In genomic region chr11:103268350-103268749, GRCm38 (mm10) we compare ENCODE assay signal across 8 mouse cellular contexts. TPM values are rescaled to one million over a fixed set of nuclear protein-coding genes. Genes with fewer than 3 reads are reported as not detected.
DNase-seq lines count a peak whose midpoint lies in the region; ATAC-seq and TF ChIP-seq lines count a peak whose summit lies in the region.
"Had no signal": no experiment of that assay in that cellular context is flagged by ENCODE, and none has a peak within 500 bp of the region (broad histone marks: within the 10 kb centered on the region; RNA-seq: fewer than 3 reads in every experiment).

No protein-coding gene starts in this region.

- no peak for TF ChIP-seq CTCF in stomach, postnatal 0 days (IDR thresholded peaks at IDR 0.05; ENCODE audit: low read depth)

- TF ChIP-seq EP300 in stomach, postnatal 0 days (optimal IDR thresholded peaks at IDR 0.05): no peak

- H3K27ac ChIP-seq in lung, embryonic 16.5 days (ENCODE audit: low read length): peak overlapping the region; percentile 89
- peak overlapping the region; percentile 89 for H3K27ac ChIP-seq in forebrain, embryonic 15.5 days (replicated peaks)
- no peak overlapping the region for H3K27ac ChIP-seq in liver, embryonic 12.5 days
- H3K27ac ChIP-seq in stomach, postnatal 0 days (replicated peaks): peak overlapping the region; percentile 80; the same call in 1 of the 2 replicates

- WGBS in lung, embryonic 16.5 days: 78% methylated on average over 4 of the region's 4 CpGs
- WGBS in forebrain, embryonic 15.5 days: 77% methylated on average over 4 of the region's 4 CpGs
- WGBS in liver, embryonic 12.5 days (ENCODE audit: insufficient replicate concordance): 78% methylated on average over 4 of the region's 4 CpGs
- 64% methylated on average over 4 of the region's 4 CpGs for WGBS in stomach, postnatal 0 days

- H3K4me2 ChIP-seq in lung, embryonic 16.5 days (ENCODE audit: low read depth, low read length): no peak overlapping the region; the same call in 1 of the 2 replicates
- H3K4me2 ChIP-seq in forebrain, embryonic 15.5 days (replicated peaks): peak overlapping the region; percentile 88; the same call in 1 of the 2 replicates
- H3K4me2 ChIP-seq in liver, embryonic 12.5 days: peak overlapping the region; percentile 97
- no peak overlapping the region for H3K4me2 ChIP-seq in stomach, postnatal 0 days (replicated peaks; ENCODE audit: low read depth)

- ATAC-seq in lung, embryonic 16.5 days (ENCODE audit: low read depth): no peak
- no peak for ATAC-seq in forebrain, embryonic 15.5 days (replicated peaks)
- no peak for ATAC-seq in liver, embryonic 12.5 days
- ATAC-seq in stomach, postnatal 0 days (ENCODE audit: low FRiP score, low TSS enrichment): no peak

- no peaks in the 10 kb centered on the region for H3K9me3 ChIP-seq in lung, embryonic 16.5 days (ENCODE audit: control insufficient read depth, low read length)
- no peaks in the 10 kb centered on the region for H3K9me3 ChIP-seq in forebrain, embryonic 15.5 days
- H3K9me3 ChIP-seq in liver, embryonic 12.5 days (replicated peaks): no peaks in the 10 kb centered on the region
- H3K9me3 ChIP-seq in stomach, postnatal 0 days (ENCODE audit: control insufficient read depth, low read length): no peaks in the 10 kb centered on the region

- H3K27me3 ChIP-seq in lung, embryonic 16.5 days (ENCODE audit: control insufficient read depth, insufficient read depth, low read depth, low read length): no peaks in the 10 kb centered on the region
- H3K27me3 ChIP-seq in forebrain, embryonic 15.5 days: no peaks in the 10 kb centered on the region
- 0 out of 2 replicates have a peak, but pooled peaks cover 18% of the 10 kb centered on the region for H3K27me3 ChIP-seq in liver, embryonic 12.5 days (replicated peaks)
- H3K27me3 ChIP-seq in stomach, postnatal 0 days (ENCODE audit: control insufficient read depth, insufficient read depth, low read length): no peaks in the 10 kb centered on the region

- no peaks in the 10 kb centered on the region for H3K36me3 ChIP-seq in lung, embryonic 16.5 days (ENCODE audit: control insufficient read depth, insufficient read depth, low read length)
- H3K36me3 ChIP-seq in forebrain, embryonic 15.5 days: no peaks in the 10 kb centered on the region
- no peaks in the 10 kb centered on the region for H3K36me3 ChIP-seq in liver, embryonic 12.5 days
- H3K36me3 ChIP-seq in stomach, postnatal 0 days (ENCODE audit: control insufficient read depth, insufficient read depth, low read length): no peaks in the 10 kb centered on the region

- peaks cover 30% of the 10 kb centered on the region for H3K4me1 ChIP-seq in lung, embryonic 16.5 days (replicated peaks; ENCODE audit: control insufficient read depth, insufficient read depth, low read length)
- H3K4me1 ChIP-seq in forebrain, embryonic 15.5 days: peaks cover 46% of the 10 kb centered on the region
- peaks cover 47% of the 10 kb centered on the region for H3K4me1 ChIP-seq in liver, embryonic 12.5 days
- H3K4me1 ChIP-seq in stomach, postnatal 0 days (replicated peaks; ENCODE audit: control insufficient read depth, insufficient read depth): peaks cover 4% of the 10 kb centered on the region; the same call in 1 of the 2 replicates

- H3K9ac ChIP-seq in lung, embryonic 16.5 days (ENCODE audit: low read length): peak overlapping the region; percentile 63; the same call in 1 of the 2 replicates
- H3K9ac ChIP-seq in forebrain, embryonic 15.5 days (replicated peaks): no peak overlapping the region
- no peak overlapping the region for H3K9ac ChIP-seq in liver, embryonic 12.5 days
- no peak overlapping the region for H3K9ac ChIP-seq in stomach, postnatal 0 days (ENCODE audit: low read length)

- no peak for DNase-seq in lung, postnatal 4 days
- no peak for DNase-seq in stomach, postnatal 0 days (ENCODE audit: low spot score)
- DNase-seq in spleen, postnatal 4 days (ENCODE audit: low spot score in 2 of 2): no peak
- no peak for DNase-seq in adrenal gland, postnatal 14 days

- H3K4me3 ChIP-seq in lung, embryonic 16.5 days (ENCODE audit: low read length): no peak overlapping the region
- H3K4me3 ChIP-seq in forebrain, embryonic 15.5 days: no peak overlapping the region
- H3K4me3 ChIP-seq in liver, embryonic 12.5 days: 0 out of 2 replicates have a peak overlapping the region, but pooled peaks have one; percentile 65
- no peak overlapping the region for H3K4me3 ChIP-seq in stomach, postnatal 0 days (ENCODE audit: low read depth, low read length)

RNA-seq across cellular contexts. Expression of gene Map3k14, which starts 1.1 kb away (rescaled TPM):
- 3.7 and 4.5 TPM in 2 replicates for polyA plus RNA-seq in lung, embryonic 16.5 days (2015; fragmentation: Nextera tagmentation; extraction: Ambion mirVana)
- 3.7 and 3.9 TPM in 2 replicates for polyA plus RNA-seq in forebrain, embryonic 15.5 days (2015; fragmentation: Nextera tagmentation; extraction: Ambion mirVana)
- polyA plus RNA-seq in liver, embryonic 12.5 days (2016; fragmentation: Nextera tagmentation; extraction: Ambion mirVana): 0.84 and 0.93 TPM in 2 replicates
- 1.6 TPM in 2 replicates for polyA plus RNA-seq in stomach, postnatal 0 days (2015; fragmentation: Nextera tagmentation; extraction: Ambion mirVana)
- 6.5 and 8.7 TPM in 2 replicates for total RNA-seq in adrenal gland, postnatal 14 days (2021)

RNA-seq across cellular contexts. Expression of gene Spata32, which starts 50.1 kb away (rescaled TPM):
- polyA plus RNA-seq in lung, embryonic 16.5 days (2015; fragmentation: Nextera tagmentation; extraction: Ambion mirVana): not detected in 2 replicates
- polyA plus RNA-seq in forebrain, embryonic 15.5 days (2015; fragmentation: Nextera tagmentation; extraction: Ambion mirVana): 0.15 and 0.38 TPM in 2 replicates
- polyA plus RNA-seq in liver, embryonic 12.5 days (2016; fragmentation: Nextera tagmentation; extraction: Ambion mirVana): not detected in 2 replicates
- not detected in 2 replicates for polyA plus RNA-seq in stomach, postnatal 0 days (2015; fragmentation: Nextera tagmentation; extraction: Ambion mirVana)
- total RNA-seq in adrenal gland, postnatal 14 days (2021): not detected in 2 replicates
- total RNA-seq: liver, adult 2 months had no signal
- polyA plus RNA-seq: liver, adult 2 months had no signal

RNA-seq across cellular contexts. Expression of gene 1700023F06Rik, which starts 60.0 kb away (rescaled TPM):
- 0.44 TPM in 2 replicates for polyA plus RNA-seq in lung, embryonic 16.5 days (2015; fragmentation: Nextera tagmentation; extraction: Ambion mirVana)
- 0.75 and 0.98 TPM in 2 replicates for polyA plus RNA-seq in forebrain, embryonic 15.5 days (2015; fragmentation: Nextera tagmentation; extraction: Ambion mirVana)
- 0.11 TPM in 1 of 2 replicates, not detected in the other for polyA plus RNA-seq in liver, embryonic 12.5 days (2016; fragmentation: Nextera tagmentation; extraction: Ambion mirVana)
- 1.0 and 1.7 TPM in 2 replicates for polyA plus RNA-seq in stomach, postnatal 0 days (2015; fragmentation: Nextera tagmentation; extraction: Ambion mirVana)
- total RNA-seq in adrenal gland, postnatal 14 days (2021): 0.45 and 0.93 TPM in 2 replicates
- total RNA-seq: liver, adult 2 months had no signal
- polyA plus RNA-seq: liver, adult 2 months had no signal

Comparison
In these comparisons a context has a peak if more than half of its experiments do, and no peak if none do; other contexts are left out.
1. H3K4me2 ChIP-seq: peak in forebrain, embryonic 15.5 days (single experiment) and liver, embryonic 12.5 days (single experiment); none in lung, embryonic 16.5 days (single experiment) and stomach, postnatal 0 days (single experiment).